Comparison of ENCODE assay signal across 22 mouse cellular contexts in genomic region chr9:98051343-98051742, GRCm38 (mm10). TPM values are rescaled to one million over a fixed set of nuclear protein-coding genes. Genes with fewer than 3 reads are reported as not detected.
A peak's percentile ranks its signal among the peaks of the same experiment; 100 is the strongest.
DNase-seq lines count a peak whose midpoint lies in the region; ATAC-seq and TF ChIP-seq lines count a peak whose summit lies in the region.
"Had no signal": no experiment of that assay in that cellular context is flagged by ENCODE, and none has a peak within 500 bp of the region (broad histone marks: within the 10 kb centered on the region; RNA-seq: fewer than 3 reads in every experiment).

No protein-coding gene starts in this region.

- no peaks in the 10 kb centered on the region for H3K4me1 ChIP-seq in forebrain, postnatal 0 days (ENCODE audit: insufficient read depth)
- no peaks in the 10 kb centered on the region for H3K4me1 ChIP-seq in forebrain, embryonic 10.5 days
- H3K4me1 ChIP-seq: heart, embryonic 13.5 days; neural tube, embryonic 13.5 days had no signal

- no peaks in the 10 kb centered on the region for H3K36me3 ChIP-seq in forebrain, postnatal 0 days (ENCODE audit: insufficient read depth)
- no peaks in the 10 kb centered on the region for H3K36me3 ChIP-seq in forebrain, embryonic 10.5 days (replicated peaks)
- H3K36me3 ChIP-seq: heart, embryonic 13.5 days; neural tube, embryonic 13.5 days had no signal

- no peaks in the 10 kb centered on the region for H3K27me3 ChIP-seq in forebrain, postnatal 0 days (ENCODE audit: insufficient read depth, low read length)
- H3K27me3 ChIP-seq in forebrain, embryonic 10.5 days (ENCODE audit: poor library complexity, severe bottlenecking): no peaks in the 10 kb centered on the region
- H3K27me3 ChIP-seq: heart, embryonic 13.5 days; neural tube, embryonic 13.5 days had no signal

- TF ChIP-seq POLR2A in brain, embryonic 14.5 days (IDR thresholded peaks at IDR 0.05; ENCODE audit: borderline replicate concordance, extremely low read depth, insufficient read depth, insufficient read length, poor library complexity, severe bottlenecking): no peak

- H3K9me3 ChIP-seq in forebrain, postnatal 0 days (ENCODE audit: low read length): no peaks in the 10 kb centered on the region
- no peaks in the 10 kb centered on the region for H3K9me3 ChIP-seq in forebrain, embryonic 10.5 days
- H3K9me3 ChIP-seq: heart, embryonic 13.5 days; neural tube, embryonic 13.5 days had no signal

- no peak overlapping the region for H3K9ac ChIP-seq in forebrain, postnatal 0 days
- H3K9ac ChIP-seq: heart, embryonic 13.5 days; neural tube, embryonic 13.5 days had no signal

- TF ChIP-seq CTCF in forebrain, postnatal 0 days (IDR thresholded peaks at IDR 0.05; ENCODE audit: low read depth): no peak
- no peak for TF ChIP-seq CTCF in layer of hippocampus, adult 2 months (conservative IDR thresholded peaks at IDR 0.05)
- no peak for TF ChIP-seq CTCF in brain, embryonic 14.5 days (IDR thresholded peaks at IDR 0.05; ENCODE audit: borderline replicate concordance, extremely low read depth, insufficient read depth, insufficient read length)

- ATAC-seq in forebrain, postnatal 0 days: peak; percentile 59; the same call in 1 of the 2 replicates
- ATAC-seq: inflammation-experienced regulatory T-cells, adult 6 months had no signal

- no peak overlapping the region for H3K27ac ChIP-seq in forebrain, postnatal 0 days (ENCODE audit: low read depth, low read length)
- H3K27ac ChIP-seq in forebrain, embryonic 10.5 days: no peak overlapping the region
- H3K27ac ChIP-seq in layer of hippocampus, adult 2 months: no peak overlapping the region
- H3K27ac ChIP-seq: heart, adult 2 months; heart, embryonic 13.5 days; kidney, postnatal 0 days; neural tube, embryonic 13.5 days had no signal

- 0 out of 2 replicates have a peak overlapping the region, but pooled peaks have one; percentile 30 for H3K4me2 ChIP-seq in forebrain, postnatal 0 days (ENCODE audit: low read depth)
- H3K4me2 ChIP-seq: heart, embryonic 13.5 days; neural tube, embryonic 13.5 days had no signal

- no peak overlapping the region for H3K4me3 ChIP-seq in forebrain, postnatal 0 days (ENCODE audit: low read depth, low read length)
- no peak overlapping the region for H3K4me3 ChIP-seq in forebrain, embryonic 10.5 days
- 0 out of 2 replicates have a peak overlapping the region, but pooled peaks have one; percentile 3 for H3K4me3 ChIP-seq in layer of hippocampus, adult 2 months
- H3K4me3 ChIP-seq: heart, adult 2 months; heart, embryonic 13.5 days; neural tube, embryonic 13.5 days had no signal

- peak; percentile 28 for DNase-seq in forebrain, postnatal 0 days
- DNase-seq in forebrain, embryonic 10.5 days (ENCODE audit: extremely low spot score, low spot score): no peak
- no peak for DNase-seq in layer of hippocampus, adult 2 months (ENCODE audit: low spot score in 2 of 2)
- DNase-seq in layer of hippocampus, adult 9-10 months (ENCODE audit: low spot score): no peak
- peak; percentile 35 for DNase-seq in brain, adult 2 months (ENCODE audit: low read depth, low spot score)
- peak; percentile 80 for DNase-seq in brain, embryonic 14.5 days (ENCODE audit: low read depth)
- DNase-seq in testis, postnatal 14 days (ENCODE audit: low spot score): no peak
- DNase-seq: adrenal gland, adult 2 months; cerebellum, adult 8-10 months; gastrocnemius, postnatal 25 days; heart, adult 2 months; heart, postnatal 14 days; kidney, adult 18-20 months; lung, postnatal 4 days; thymus, adult 2 months; thymus, postnatal 4 days had no signal

- WGBS in forebrain, postnatal 0 days: 25% methylated on average over 12 of the region's 12 CpGs
- 82% methylated on average over 12 of the region's 12 CpGs for WGBS in forebrain, embryonic 10.5 days

RNA-seq across cellular contexts. Expression of gene Clstn2, which starts 18.4 kb away (rescaled TPM):
- total RNA-seq in forebrain, postnatal 0 days (2014; rRNA removed): 55.9 and 58.7 TPM in 2 replicates
- 12.1 and 13.0 TPM in 2 replicates for polyA plus RNA-seq in forebrain, postnatal 0 days (2015; fragmentation: Nextera tagmentation; extraction: Ambion mirVana)
- polyA plus RNA-seq in forebrain, embryonic 10.5 days (2016; fragmentation: Nextera tagmentation; extraction: Ambion mirVana): 0.31 and 0.40 TPM in 2 replicates
- total RNA-seq in layer of hippocampus, adult 2 months (2021): 100 to 1,000 TPM; 148 to 162 TPM
- polyA plus RNA-seq in brain, embryonic 14.5 days (2012; rRNA removed): 18.0 and 25.1 TPM in 2 replicates
- total RNA-seq: megakaryocyte-erythroid progenitor cell, adult 5-6 weeks; MEL had no signal
- polyA plus RNA-seq: inflammation-experienced regulatory T-cells, adult 6 months had no signal

Comparison
In these comparisons a context has a peak if more than half of its experiments do, and no peak if none do; other contexts are left out.
1. DNase-seq: peak in forebrain, postnatal 0 days (single experiment), brain, adult 2 months (single experiment) and brain, embryonic 14.5 days (single experiment); none in forebrain, embryonic 10.5 days (single experiment), layer of hippocampus, adult 2 months (0 of 2), layer of hippocampus, adult 9-10 months (single experiment) and testis, postnatal 14 days (single experiment).